In the genomic region with DNA sequence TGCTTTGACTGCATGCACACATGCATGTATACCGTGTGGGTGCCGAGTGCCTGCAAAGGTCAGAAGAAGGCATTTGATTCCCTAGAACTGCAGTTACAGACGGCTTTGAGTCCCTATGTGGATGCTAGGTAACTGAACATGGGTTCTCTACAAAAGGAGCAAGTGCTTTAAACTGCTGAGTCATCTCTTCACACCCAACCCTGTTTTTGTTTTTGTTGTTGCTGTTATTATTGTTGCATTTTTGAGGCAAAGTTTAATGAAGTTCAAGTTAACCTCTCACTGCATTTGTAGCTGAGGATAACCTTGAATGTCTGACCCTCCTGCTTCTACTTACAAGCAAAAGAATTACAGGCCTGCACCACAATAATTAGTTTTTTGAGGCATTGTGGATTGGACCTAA, we compare ENCODE assay signal across 30 mouse cellular contexts.
"Had no signal": no experiment of that assay in that cellular context is flagged by ENCODE, and none has a peak within 500 bp of the region (broad histone marks: within the 10 kb centered on the region; RNA-seq: fewer than 3 reads in every experiment).

No protein-coding gene starts in this region.

- DNase-seq: left cerebral cortex, postnatal 4 days; liver; liver, embryonic 13.5 days; liver, postnatal 0 days; lung, adult 18-20 months; lung, adult 2 months; lung, embryonic 14.5 days; lung, postnatal 10 days; lung, postnatal 14 days; lung, postnatal 36 days; lung, postnatal 4 days; midbrain, embryonic 14.5 days had no signal

- H3K4me1 ChIP-seq: limb, embryonic 15.5 days; liver, embryonic 12.5 days; liver, embryonic 13.5 days; liver, embryonic 15.5 days; lung, embryonic 15.5 days; megakaryocyte, embryonic 14.5 days; midbrain, embryonic 10.5 days; midbrain, embryonic 12.5 days; midbrain, embryonic 13.5 days; midbrain, embryonic 15.5 days; neural tube, embryonic 12.5 days had no signal

- H3K27ac ChIP-seq: limb, embryonic 10.5 days; limb, embryonic 12.5 days; limb, embryonic 13.5 days; limb, embryonic 15.5 days; liver, embryonic 12.5 days; liver, embryonic 13.5 days; liver, embryonic 14.5 days; liver, embryonic 15.5 days; lung, embryonic 15.5 days; macrophage; midbrain, embryonic 10.5 days; midbrain, embryonic 12.5 days; midbrain, embryonic 13.5 days; midbrain, embryonic 15.5 days; neural tube, embryonic 12.5 days had no signal

- H3K27me3 ChIP-seq: limb, embryonic 12.5 days; limb, embryonic 13.5 days; limb, embryonic 15.5 days; liver, embryonic 12.5 days; liver, embryonic 13.5 days; liver, embryonic 15.5 days; lung, embryonic 15.5 days; megakaryocyte, embryonic 14.5 days; midbrain, embryonic 12.5 days; midbrain, embryonic 13.5 days; midbrain, embryonic 15.5 days; neural tube, embryonic 12.5 days had no signal

- H3K9me3 ChIP-seq: limb, embryonic 10.5 days; limb, embryonic 15.5 days; liver, embryonic 13.5 days; liver, embryonic 15.5 days; lung, embryonic 15.5 days; midbrain, embryonic 13.5 days; midbrain, embryonic 15.5 days; neural tube, embryonic 12.5 days had no signal

- H3K4me2 ChIP-seq: limb, embryonic 12.5 days; limb, embryonic 13.5 days; limb, embryonic 15.5 days; liver, embryonic 11.5 days; liver, embryonic 12.5 days; liver, embryonic 13.5 days; liver, embryonic 15.5 days; lung, embryonic 14.5 days; lung, embryonic 15.5 days; midbrain, embryonic 11.5 days; midbrain, embryonic 12.5 days; midbrain, embryonic 13.5 days; midbrain, embryonic 15.5 days; neural tube, embryonic 12.5 days had no signal

- H3K9ac ChIP-seq: limb, embryonic 12.5 days; limb, embryonic 13.5 days; limb, embryonic 15.5 days; liver, embryonic 12.5 days; liver, embryonic 13.5 days; liver, embryonic 14.5 days; liver, embryonic 15.5 days; liver, postnatal 0 days; lung, embryonic 14.5 days; lung, embryonic 15.5 days; midbrain, embryonic 12.5 days; midbrain, embryonic 13.5 days; midbrain, embryonic 15.5 days; neural tube, embryonic 12.5 days had no signal

- H3K36me3 ChIP-seq: limb, embryonic 10.5 days; limb, embryonic 12.5 days; limb, embryonic 13.5 days; limb, embryonic 15.5 days; liver, embryonic 12.5 days; liver, embryonic 13.5 days; liver, embryonic 15.5 days; lung, embryonic 15.5 days; midbrain, embryonic 10.5 days; midbrain, embryonic 12.5 days; midbrain, embryonic 13.5 days; midbrain, embryonic 15.5 days; neural tube, embryonic 12.5 days had no signal

- H3K4me3 ChIP-seq: limb, embryonic 10.5 days; limb, embryonic 12.5 days; limb, embryonic 13.5 days; limb, embryonic 15.5 days; liver, embryonic 12.5 days; liver, embryonic 13.5 days; liver, embryonic 15.5 days; lung, embryonic 15.5 days; megakaryocyte, embryonic 14.5 days; midbrain, embryonic 10.5 days; midbrain, embryonic 12.5 days; midbrain, embryonic 13.5 days; midbrain, embryonic 15.5 days; myocyte; neural tube, embryonic 12.5 days had no signal
